Mouse (Mus musculus): ENCODE measurements around the gene Ptk7. TPM values are rescaled to one million over a fixed set of nuclear protein-coding genes. Genes with fewer than 3 reads are reported as not detected.

Gene Ptk7
- polyA plus RNA-seq, 1 experiment, result 6.5 TPM

DNA sequence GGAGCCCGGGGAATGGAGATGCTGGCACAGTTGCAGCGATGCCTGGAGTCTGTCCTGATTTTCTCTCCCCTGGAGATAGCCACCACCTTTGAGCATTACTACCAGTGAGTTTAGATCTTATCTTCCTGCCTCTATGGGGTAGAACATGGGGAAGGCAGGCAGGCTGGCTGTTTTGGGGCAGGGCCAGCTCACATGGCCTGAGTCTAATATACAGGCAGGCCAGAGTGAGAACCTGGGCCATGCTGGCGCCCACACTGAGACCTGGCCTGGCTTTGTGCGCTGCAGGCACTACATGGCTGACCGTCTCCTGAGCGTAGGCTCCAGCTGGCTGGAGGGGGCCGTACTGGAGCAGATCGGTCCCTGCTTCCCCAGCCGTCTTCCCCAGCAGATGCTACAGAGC lies 32.0 kb upstream of the Ptk7 start:
- Histone ChIP-seq H3K4me3 (ENCODE audit: insufficient read depth, low read length) (no peak overlapping the region), H3K27ac (ENCODE audit: insufficient read depth, low read length) (no peak overlapping the region), H3K4me1 (ENCODE audit: control insufficient read depth, insufficient read depth, low read length) (no peaks in the 10 kb centered on the region)
- TF ChIP-seq CTCF (IDR thresholded peaks at IDR 0.05; ENCODE audit: extremely low read depth, insufficient read depth, low read length), result no peak
- TF ChIP-seq POLR2A (IDR thresholded peaks at IDR 0.05; ENCODE audit: extremely low read depth, insufficient read depth, low read length), result no peak

- H3K4me1 ChIP-seq (ENCODE audit: control insufficient read depth, insufficient read depth, low read length), result peaks cover 6% of the 10 kb centered on the region
- H3K4me3 ChIP-seq (ENCODE audit: insufficient read depth, low read length), result no peak overlapping the region
- TF ChIP-seq POLR2A (IDR thresholded peaks at IDR 0.05; ENCODE audit: extremely low read depth, insufficient read depth, low read length) (no peak), CTCF (IDR thresholded peaks at IDR 0.05; ENCODE audit: extremely low read depth, insufficient read depth, low read length) (no peak)
- H3K27ac ChIP-seq (ENCODE audit: insufficient read depth, low read length), result no peak overlapping the region
These were observed 26.8 kb upstream of the Ptk7 start for GRCm38 (mm10) chr17:46656054-46656453.

GRCm38 (mm10) chr17:46651755-46652547 lies 22.6 kb upstream of the Ptk7 start:
- Histone ChIP-seq H3K27ac (ENCODE audit: insufficient read depth, low read length) (no peak overlapping the region), H3K4me1 (ENCODE audit: control insufficient read depth, insufficient read depth, low read length) (peaks cover 7% of the 10 kb centered on the region), H3K4me3 (ENCODE audit: insufficient read depth, low read length) (no peak overlapping the region; the same call in 1 of the 2 replicates)
- TF ChIP-seq POLR2A (IDR thresholded peaks at IDR 0.05; ENCODE audit: extremely low read depth, insufficient read depth, low read length) (no peak), CTCF (IDR thresholded peaks at IDR 0.05; ENCODE audit: extremely low read depth, insufficient read depth, low read length) (no peak)

- 0 out of 2 replicates have a peak overlapping the region, but pooled peaks have one; percentile 50 for H3K27ac ChIP-seq (ENCODE audit: insufficient read depth, low read length)
- TF ChIP-seq POLR2A (IDR thresholded peaks at IDR 0.05; ENCODE audit: extremely low read depth, insufficient read depth, low read length) (no peak), CTCF (IDR thresholded peaks at IDR 0.05; ENCODE audit: extremely low read depth, insufficient read depth, low read length) (no peak)
- H3K4me3 ChIP-seq (ENCODE audit: insufficient read depth, low read length), result peak overlapping the region; percentile 64; the same call in 1 of the 2 replicates
- peaks cover 7% of the 10 kb centered on the region for H3K4me1 ChIP-seq (ENCODE audit: control insufficient read depth, insufficient read depth, low read length)
These were observed 22.0 kb upstream of the Ptk7 start for GRCm38 (mm10) chr17:46651292-46651691.

GRCm38 (mm10) chr17:46650232-46651031 lies 21.1 kb upstream of the Ptk7 start, which contains the start of gene Cul7:
TSS of gene Cul7 (plus strand) at chr17:46650337.
- Histone ChIP-seq H3K4me1 (ENCODE audit: control insufficient read depth, insufficient read depth, low read length) (peaks cover 7% of the 10 kb centered on the region), H3K4me3 (ENCODE audit: insufficient read depth, low read length) (peak within 1 kb of the TSS; percentile 64), H3K27ac (ENCODE audit: insufficient read depth, low read length) (peak within 1 kb of the TSS; percentile 50)
- no peak for TF ChIP-seq CTCF (IDR thresholded peaks at IDR 0.05; ENCODE audit: extremely low read depth, insufficient read depth, low read length)
- TF ChIP-seq POLR2A (IDR thresholded peaks at IDR 0.05; ENCODE audit: extremely low read depth, insufficient read depth, low read length), result peak; percentile 72; the same call in 1 of the 2 replicates

GRCm38 (mm10) chr17:46649811-46650210 lies 20.5 kb upstream of the Ptk7 start:
- H3K4me3 ChIP-seq (ENCODE audit: insufficient read depth, low read length), result peak overlapping the region; percentile 64
- H3K27ac ChIP-seq (ENCODE audit: insufficient read depth, low read length), result peak overlapping the region; percentile 3
- TF ChIP-seq POLR2A (IDR thresholded peaks at IDR 0.05; ENCODE audit: extremely low read depth, insufficient read depth, low read length), result no peak
- TF ChIP-seq CTCF (IDR thresholded peaks at IDR 0.05; ENCODE audit: extremely low read depth, insufficient read depth, low read length), result no peak
- peaks cover 7% of the 10 kb centered on the region for H3K4me1 ChIP-seq (ENCODE audit: control insufficient read depth, insufficient read depth, low read length)

- TF ChIP-seq CTCF (IDR thresholded peaks at IDR 0.05; ENCODE audit: extremely low read depth, insufficient read depth, low read length), result no peak
- TF ChIP-seq POLR2A (IDR thresholded peaks at IDR 0.05; ENCODE audit: extremely low read depth, insufficient read depth, low read length), result no peak
- Histone ChIP-seq H3K4me1 (ENCODE audit: control insufficient read depth, insufficient read depth, low read length) (peaks cover 7% of the 10 kb centered on the region), H3K4me3 (ENCODE audit: insufficient read depth, low read length) (no peak overlapping the region), H3K27ac (ENCODE audit: insufficient read depth, low read length) (no peak overlapping the region)
These were observed 19.1 kb upstream of the Ptk7 start for GRCm38 (mm10) chr17:46648436-46648835.

DNA sequence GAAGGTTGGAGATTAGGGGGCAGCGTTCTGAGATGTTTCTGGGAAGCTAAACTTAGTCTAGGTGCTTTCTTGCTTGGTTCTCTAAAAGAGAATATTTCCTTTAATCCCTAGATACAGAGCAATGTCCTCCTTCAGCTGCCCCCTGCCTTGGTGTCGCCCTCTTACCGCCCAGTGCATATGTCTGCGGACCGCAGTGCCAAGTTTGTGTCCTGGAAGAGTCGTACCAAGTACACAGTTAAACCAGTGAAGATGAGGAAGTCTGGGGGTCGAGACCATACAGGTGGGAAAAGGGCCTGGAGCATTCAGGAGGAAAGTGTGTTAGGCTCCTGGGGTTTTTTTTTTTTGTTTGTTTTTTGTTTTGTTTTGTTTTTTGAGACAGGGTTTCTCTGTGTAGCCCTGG lies 18.0 kb upstream of the Ptk7 start:
- no peak for TF ChIP-seq CTCF (IDR thresholded peaks at IDR 0.05; ENCODE audit: extremely low read depth, insufficient read depth, low read length)
- no peak for TF ChIP-seq POLR2A (IDR thresholded peaks at IDR 0.05; ENCODE audit: extremely low read depth, insufficient read depth, low read length)
- H3K4me3 ChIP-seq (ENCODE audit: insufficient read depth, low read length), result no peak overlapping the region; the same call in 1 of the 2 replicates
- H3K27ac ChIP-seq (ENCODE audit: insufficient read depth, low read length), result no peak overlapping the region
- peaks cover 7% of the 10 kb centered on the region for H3K4me1 ChIP-seq (ENCODE audit: control insufficient read depth, insufficient read depth, low read length)

GRCm38 (mm10) chr17:46646322-46646662 lies 17.0 kb upstream of the Ptk7 start:
- H3K4me1 ChIP-seq (ENCODE audit: control insufficient read depth, insufficient read depth, low read length), result peaks cover 3% of the 10 kb centered on the region
- no peak for TF ChIP-seq CTCF (IDR thresholded peaks at IDR 0.05; ENCODE audit: extremely low read depth, insufficient read depth, low read length)
- no peak for TF ChIP-seq POLR2A (IDR thresholded peaks at IDR 0.05; ENCODE audit: extremely low read depth, insufficient read depth, low read length)
- peak overlapping the region; percentile 60 for H3K4me3 ChIP-seq (ENCODE audit: insufficient read depth, low read length)
- peak overlapping the region; percentile 55; the same call in 1 of the 2 replicates for H3K27ac ChIP-seq (ENCODE audit: insufficient read depth, low read length)
